Mouse (Mus musculus): ENCODE measurements at regions not wholly inside any gene's neighbourhood (a gene's known extent, or its start where the extent isn't known, plus 50 kb on each side); places are given as distances from the start of the nearest gene placed in this dataset.

DNA sequence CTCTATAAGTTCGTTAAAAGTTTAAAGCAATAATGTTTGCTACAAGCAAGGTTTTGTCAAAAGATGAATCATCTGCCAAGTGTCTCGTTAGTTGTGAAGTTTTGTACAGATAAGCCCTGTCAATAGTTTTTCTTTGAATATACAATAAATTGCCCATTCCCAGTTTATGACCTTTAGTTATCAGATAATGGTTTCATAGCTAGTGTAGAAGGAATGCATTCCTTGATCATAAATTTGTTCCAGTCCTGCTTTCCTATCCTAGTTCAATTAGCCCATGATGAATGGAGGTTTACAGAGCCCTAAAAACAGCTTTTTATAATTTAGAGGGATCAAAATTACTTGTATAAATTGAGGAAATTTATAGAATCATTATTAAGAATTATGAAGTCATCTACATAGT is 62.5 kb upstream of the Lrch2 start:
- no peak for DNase-seq

GRCm38 (mm10) chrX:147608660-147609059 is 54.8 kb upstream of the Lrch2 start:
- DNase-seq, result peak; percentile 6 to 40
